Mouse (Mus musculus): ENCODE measurements around the gene Aqp6.

Aqp6 gene

GRCm38 (mm10) chr15:99600986-99601822 lies at the start of gene Aqp6:
TSS of gene Aqp6 (plus strand) at chr15:99601400.
- DNase-seq (ENCODE audit: low read depth, low spot score) = no peak

GRCm38 (mm10) chr15:99553767-99554166 lies 47.4 kb upstream of the Aqp6 start:
- no peak for DNase-seq (ENCODE audit: low read depth, low spot score)

GRCm38 (mm10) chr15:99558947-99559346 lies 42.3 kb upstream of the Aqp6 start:
- DNase-seq (ENCODE audit: low read depth, low spot score) = no peak

GRCm38 (mm10) chr15:99560246-99560645 lies 41.0 kb upstream of the Aqp6 start:
- no peak for DNase-seq (ENCODE audit: low read depth, low spot score)

GRCm38 (mm10) chr15:99567371-99567770 lies 33.8 kb upstream of the Aqp6 start:
- no peak for DNase-seq (ENCODE audit: low read depth, low spot score)

- DNase-seq (ENCODE audit: low read depth, low spot score) = no peak
Observed at GRCm38 (mm10) chr15:99568682-99569081, 32.5 kb upstream of the Aqp6 start.

GRCm38 (mm10) chr15:99569123-99569522 lies 32.1 kb upstream of the Aqp6 start:
- no peak for DNase-seq (ENCODE audit: low read depth, low spot score)

GRCm38 (mm10) chr15:99578802-99579485 lies 22.3 kb upstream of the Aqp6 start, which contains the start of gene Aqp2:
TSS of gene Aqp2 (plus strand) at chr15:99579055.
- DNase-seq (ENCODE audit: low read depth, low spot score) = no peak

- no peak for DNase-seq (ENCODE audit: low read depth, low spot score)
Observed at GRCm38 (mm10) chr15:99583463-99584344, 17.5 kb upstream of the Aqp6 start.

- DNase-seq (ENCODE audit: low read depth, low spot score) = no peak
Observed at GRCm38 (mm10) chr15:99584407-99585202, 16.6 kb upstream of the Aqp6 start.

- DNase-seq (ENCODE audit: low read depth, low spot score) = no peak
Observed at GRCm38 (mm10) chr15:99585741-99586140, 15.5 kb upstream of the Aqp6 start.

- DNase-seq (ENCODE audit: low read depth, low spot score) = no peak
Observed at GRCm38 (mm10) chr15:99586525-99586924, 14.7 kb upstream of the Aqp6 start.

GRCm38 (mm10) chr15:99589237-99589636 lies 12.0 kb upstream of the Aqp6 start:
- no peak for DNase-seq (ENCODE audit: low read depth, low spot score)

GRCm38 (mm10) chr15:99589704-99590103 lies 11.5 kb upstream of the Aqp6 start:
- DNase-seq (ENCODE audit: low read depth, low spot score) = no peak

- no peak for DNase-seq (ENCODE audit: low read depth, low spot score)
Observed at GRCm38 (mm10) chr15:99590429-99591084, 10.6 kb upstream of the Aqp6 start, which contains the start of gene Aqp5. TSS of gene Aqp5 (plus strand) at chr15:99590782.

- no peak for DNase-seq (ENCODE audit: low read depth, low spot score)
Observed at GRCm38 (mm10) chr15:99592177-99592576, 9.0 kb upstream of the Aqp6 start.

- no peak for DNase-seq (ENCODE audit: low read depth, low spot score)
Observed at GRCm38 (mm10) chr15:99592877-99593276, 8.3 kb upstream of the Aqp6 start.

GRCm38 (mm10) chr15:99594951-99595350 lies 6.2 kb upstream of the Aqp6 start:
- DNase-seq (ENCODE audit: low read depth, low spot score) = no peak

- DNase-seq (ENCODE audit: low read depth, low spot score) = peak; percentile 71
Observed at GRCm38 (mm10) chr15:99596056-99596687, 5.0 kb upstream of the Aqp6 start.

- DNase-seq (ENCODE audit: low read depth, low spot score) = no peak
Observed at GRCm38 (mm10) chr15:99596841-99597240, 4.4 kb upstream of the Aqp6 start.
